Comparison of ENCODE assay signal across 9 mouse cellular contexts in the genomic region with DNA sequence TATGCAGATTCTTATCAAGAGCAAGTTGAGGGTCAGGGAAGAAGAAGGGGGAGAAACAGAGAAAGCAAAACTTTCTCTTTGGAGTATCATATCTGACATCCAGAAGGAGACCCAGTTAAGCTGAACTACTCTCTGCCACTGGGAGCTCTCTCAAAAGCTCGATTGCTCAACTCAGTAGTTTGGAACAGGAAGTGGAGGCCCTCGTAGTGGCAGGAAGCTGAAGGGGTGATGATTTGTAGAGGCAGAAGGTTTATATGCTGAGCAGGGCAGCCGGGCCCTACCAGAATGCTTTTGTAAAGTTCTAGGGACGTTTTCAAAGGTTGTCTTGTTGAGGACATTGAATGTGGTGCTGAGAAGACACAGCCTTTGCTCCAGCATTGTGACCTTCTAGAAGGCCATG. TPM values are rescaled to one million over a fixed set of nuclear protein-coding genes. Genes with fewer than 3 reads are reported as not detected.
A peak's percentile ranks its signal among the peaks of the same experiment; 100 is the strongest.
DNase-seq lines count a peak whose midpoint lies in the region; ATAC-seq lines count a peak whose summit lies in the region.
"Had no signal": no experiment of that assay in that cellular context is flagged by ENCODE, and none has a peak within 500 bp of the region (broad histone marks: within the 10 kb centered on the region; RNA-seq: fewer than 3 reads in every experiment).

No protein-coding gene starts in this region.

- peak; percentile 40 for DNase-seq in adrenal gland, postnatal 10 days
- DNase-seq in adrenal gland, adult 18-20 months (ENCODE audit: low spot score in 2 of 2) = no peak
- peak; percentile 63 for DNase-seq in 416B (ENCODE audit: low read depth)
- DNase-seq in heart, postnatal 36 days = peak; percentile 28 to 29
- DNase-seq in cerebellum, postnatal 14 days = no peak
- no peak for DNase-seq in cerebellum, postnatal 25 days
- no peak for DNase-seq in cerebellum, adult 18-20 months

- peak; percentile 83 for ATAC-seq in megakaryocyte, adult 5-6 weeks (ENCODE audit: poor library complexity, severe bottlenecking)
- ATAC-seq: intestine, embryonic 16.5 days had no signal

- intact Hi-C loops in heart, postnatal 36 days (cut with DNase I) = loop anchor here (10.0 kb wide), 2 partner anchors 494 to 564 kb away; partner anchors contain the start of gene Zfp691

RNA-seq across cellular contexts. Expression of gene Hivep3, which starts 5.1 kb away (rescaled TPM):
- 1 to 10 TPM; 7.4 to 9.7 TPM for total RNA-seq in adrenal gland, postnatal 10 days (2021)
- total RNA-seq in adrenal gland, adult 18-20 months (2021) = 1 to 10 TPM; 6.9 to 9.9 TPM
- 1 to 10 TPM; 5.7 to 6.3 TPM for total RNA-seq in heart, postnatal 36 days (2021)
- total RNA-seq in megakaryocyte, adult 5-6 weeks (2015) = 16.6 and 16.9 TPM in 2 replicates
- total RNA-seq in megakaryocyte, adult 5-6 weeks (2017) = 4.3 and 6.7 TPM in 2 replicates

Comparison
In these comparisons a context has a peak if more than half of its experiments do, and no peak if none do; other contexts are left out.
1. DNase-seq: peak in adrenal gland, postnatal 10 days (single experiment), 416B (single experiment) and heart, postnatal 36 days (2 of 2); none in adrenal gland, adult 18-20 months (0 of 2), cerebellum, postnatal 14 days (0 of 2), cerebellum, postnatal 25 days (0 of 2) and cerebellum, adult 18-20 months (0 of 2).